Mouse (Mus musculus) common myeloid progenitor, adult 5-6 weeks (primary cell): ENCODE data around the gene Cyp46a1. TPM values are rescaled to one million over a fixed set of nuclear protein-coding genes. Genes with fewer than 3 reads are reported as not detected.

ENCODE experiments used
- ATAC-seq: replicated peaks from 2 replicates; pipeline ENCODE4 v1.8.0; 2016; ENCODE audit warnings: low read depth, mild to moderate bottlenecking, moderate TSS enrichment, inconsistent platforms; ENCODE audit not compliant: poor library complexity, severe bottlenecking
- total RNA-seq: library from RNA; stranded (forward); fragments of 200-1000, 187-1606 nt; gene quantifications from 2 replicates; pipeline ENCODE4 v1.2.3, GENCODE M21; 2017

The Cyp46a1 gene
- total RNA-seq, 1 experiment from 2014 or later: not detected

GRCm38 (mm10) chr12:108394534-108395284, 60.5 kb downstream of the Cyp46a1 start:
- no peak for ATAC-seq

GRCm38 (mm10) chr12:108395285-108395660, 61.1 kb downstream of the Cyp46a1 start:
- ATAC-seq: no peak

GRCm38 (mm10) chr12:108396081-108396947, 62.1 kb downstream of the Cyp46a1 start:
- ATAC-seq: no peak

- no peak for ATAC-seq
Measured at GRCm38 (mm10) chr12:108398681-108399080, 64.5 kb downstream of the Cyp46a1 start.

GRCm38 (mm10) chr12:108399191-108399590, 65.0 kb downstream of the Cyp46a1 start:
- no peak for ATAC-seq

- ATAC-seq: no peak
Measured at GRCm38 (mm10) chr12:108400951-108401350, 66.8 kb downstream of the Cyp46a1 start.

GRCm38 (mm10) chr12:108403957-108404356, 69.8 kb downstream of the Cyp46a1 start:
- ATAC-seq: no peak

GRCm38 (mm10) chr12:108409100-108409499, 74.9 kb downstream of the Cyp46a1 start:
- ATAC-seq: no peak

GRCm38 (mm10) chr12:108410416-108411208, 76.4 kb downstream of the Cyp46a1 start:
- no peak for ATAC-seq

Other genes starting within 250 kb of the Cyp46a1 start
- 81.5 and 84.3 TPM in 2 replicates for gene Setd3, start 155.1 kb upstream of the Cyp46a1 start, total RNA-seq
- 14.6 and 21.0 TPM in 2 replicates for gene Ccnk, start 154.8 kb upstream of the Cyp46a1 start, total RNA-seq
- gene Ccdc85c, start 59.0 kb upstream of the Cyp46a1 start, total RNA-seq: 0.82 and 2.4 TPM in 2 replicates
- gene Hhipl1, start 28.1 kb upstream of the Cyp46a1 start, total RNA-seq: not detected in 2 replicates
- not detected in 2 replicates for gene Eml1, start 36.6 kb downstream of the Cyp46a1 start, total RNA-seq
- gene Evl, start 220.3 kb downstream of the Cyp46a1 start, total RNA-seq: 9.7 and 10.3 TPM in 2 replicates